Mouse (Mus musculus): Measurements from ENCODE around the gene Spcs2. TPM values are rescaled to one million over a fixed set of nuclear protein-coding genes. Genes with fewer than 3 reads are reported as not detected.

Gene Spcs2
- polyA plus RNA-seq (2015; fragmentation: Nextera tagmentation; extraction: Ambion mirVana): 331 and 344 TPM in 2 replicates

DNA sequence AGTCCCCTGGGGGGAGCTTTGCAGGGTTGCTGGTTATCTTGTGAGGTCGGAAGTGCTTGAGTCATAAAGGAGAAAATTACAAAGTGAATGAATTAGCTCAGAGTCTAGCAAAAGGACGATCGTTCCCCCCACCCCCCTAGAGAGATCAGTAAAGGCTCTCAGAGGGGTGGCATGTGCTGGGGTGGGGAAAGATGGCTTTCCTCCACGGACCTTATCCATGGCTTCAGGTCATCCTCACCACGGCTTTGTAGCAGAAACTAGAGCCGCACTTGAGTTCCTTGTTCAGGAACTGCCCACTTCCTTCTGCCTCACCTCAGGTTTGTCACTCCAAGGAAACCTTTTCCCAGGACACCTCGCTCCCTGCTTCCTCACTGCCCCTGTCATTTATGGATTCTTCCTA is at the start of gene Spcs2:
Gene Spcs2, minus strand, starts transcription at position 101 of the 400 bp plus-strand sequence.
- 43% methylated on average over 7 of the region's 7 CpGs for WGBS
- Histone ChIP-seq H3K27ac (no peak within 1 kb of the TSS), H3K9me3 (no peaks in the 10 kb centered on the region), H3K36me3 (no peaks in the 10 kb centered on the region), H3K4me2 (no peak within 1 kb of the TSS), H3K4me3 (no peak within 1 kb of the TSS), H3K27me3 (no peaks in the 10 kb centered on the region), H3K4me1 (replicated peaks) (peaks cover 5% of the 10 kb centered on the region; the same call in 1 of the 2 replicates), H3K9ac (no peak within 1 kb of the TSS)
- no peak for ATAC-seq (ENCODE audit: low FRiP score)

DNA sequence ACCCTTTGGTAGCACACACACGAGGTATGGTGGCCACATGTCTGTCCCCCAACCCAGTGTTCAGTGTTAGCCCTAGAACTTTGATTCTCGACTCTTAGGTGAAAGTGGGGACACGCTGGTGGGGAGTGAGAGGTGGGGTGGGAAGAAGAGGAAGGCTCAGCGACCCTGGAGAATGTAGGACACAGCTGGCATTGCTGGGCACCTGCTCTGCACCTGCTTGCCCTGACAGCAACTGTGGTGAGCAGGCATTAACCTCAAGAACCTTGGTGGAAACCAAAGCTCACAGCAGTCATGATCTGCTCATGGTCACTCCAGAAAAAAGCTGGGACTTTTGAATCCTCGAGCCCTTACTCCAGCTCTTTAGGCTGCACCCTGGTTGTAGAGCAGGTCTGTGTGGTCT is 47.8 kb upstream of the Spcs2 start:
- no peak for ATAC-seq (ENCODE audit: low FRiP score)
- Histone ChIP-seq H3K4me2 (no peak overlapping the region), H3K27me3 (peaks cover 6% of the 10 kb centered on the region; the same call in 1 of the 2 replicates), H3K36me3 (no peaks in the 10 kb centered on the region), H3K9ac (no peak overlapping the region), H3K4me3 (no peak overlapping the region), H3K4me1 (replicated peaks) (0 out of 2 replicates have a peak, but pooled peaks cover 5% of the 10 kb centered on the region), H3K9me3 (no peaks in the 10 kb centered on the region; the same call in 1 of the 2 replicates), H3K27ac (no peak overlapping the region)
- WGBS: 84% methylated on average over 5 of the region's 5 CpGs

DNA sequence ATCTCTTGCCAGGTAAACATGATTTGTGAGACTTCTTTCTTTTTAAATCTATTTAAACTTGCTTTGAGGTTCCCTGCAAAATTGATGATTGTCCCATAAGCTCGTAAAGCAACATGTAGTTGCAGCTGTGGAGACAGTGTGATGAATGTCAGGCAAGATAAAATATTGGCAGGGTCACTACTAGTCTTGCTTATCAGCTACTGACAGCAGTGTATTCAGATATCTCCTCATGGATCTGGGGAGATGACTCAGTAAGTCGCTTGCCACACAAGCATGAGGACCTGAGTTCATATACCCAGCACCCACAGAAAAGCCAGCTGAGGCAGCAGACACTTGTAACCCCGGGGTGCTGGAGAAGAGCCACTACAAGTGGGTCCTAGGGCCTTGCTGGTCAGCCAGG is 44.2 kb upstream of the Spcs2 start:
- WGBS: 87% methylated on average over 3 of the region's 3 CpGs
- Histone ChIP-seq H3K4me2 (no peak overlapping the region), H3K9ac (no peak overlapping the region), H3K4me3 (no peak overlapping the region), H3K36me3 (no peaks in the 10 kb centered on the region), H3K4me1 (replicated peaks) (no peaks in the 10 kb centered on the region), H3K27me3 (no peaks in the 10 kb centered on the region), H3K27ac (no peak overlapping the region), H3K9me3 (no peaks in the 10 kb centered on the region; the same call in 1 of the 2 replicates)
- no peak for ATAC-seq (ENCODE audit: low FRiP score)

DNA sequence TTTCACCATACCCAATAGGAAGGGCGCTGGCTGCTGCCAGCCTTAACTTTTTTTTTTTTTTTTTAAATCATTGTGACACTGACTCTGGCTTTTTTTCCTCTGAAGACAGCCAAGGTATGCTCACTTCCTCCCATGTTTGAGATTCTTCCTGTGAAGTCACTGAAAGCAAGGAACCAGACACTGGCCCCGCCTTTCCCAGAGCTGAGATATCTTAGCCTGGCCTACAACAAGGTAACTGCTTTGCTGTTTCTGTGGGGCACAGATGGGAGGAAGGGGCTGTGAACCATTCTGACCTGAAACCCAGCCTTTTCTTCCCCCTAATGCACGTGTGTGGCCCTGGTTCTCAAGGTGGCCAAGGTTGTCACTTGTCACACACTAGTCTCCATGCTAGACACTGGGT is 43.1 kb upstream of the Spcs2 start:
- ATAC-seq (ENCODE audit: low FRiP score): no peak
- no peaks in the 10 kb centered on the region for H3K36me3 ChIP-seq

DNA sequence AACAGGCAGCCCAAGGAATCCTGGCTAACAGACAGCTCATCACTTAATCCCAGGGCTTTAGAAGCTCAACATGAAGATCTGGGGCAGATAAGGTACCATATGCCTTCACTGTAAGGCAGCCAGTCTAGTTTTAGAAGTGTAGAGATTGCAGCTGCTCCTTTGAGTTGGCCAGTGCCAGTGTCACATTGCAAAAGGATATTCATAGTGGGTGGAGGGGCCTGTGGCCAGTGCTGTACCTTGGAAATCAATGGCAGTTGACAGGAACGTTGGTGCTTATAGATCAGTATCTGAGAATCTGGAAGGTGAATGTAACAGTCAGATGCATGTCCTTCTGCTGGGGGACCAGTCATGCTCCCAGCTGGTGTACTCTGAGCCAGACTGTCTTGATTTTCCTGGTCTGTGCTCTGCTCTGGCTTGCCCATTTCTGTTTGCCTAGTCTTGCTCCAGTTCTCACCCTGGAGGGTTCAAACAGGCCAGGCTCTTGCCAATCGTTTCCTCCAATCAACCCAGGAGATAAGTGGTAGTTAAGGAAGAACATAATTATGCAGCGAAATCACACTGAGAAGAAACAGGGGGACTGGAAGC is 41.3 kb upstream of the Spcs2 start:
- ATAC-seq (ENCODE audit: low FRiP score): no peak
- Histone ChIP-seq H3K27ac (no peak overlapping the region), H3K27me3 (no peaks in the 10 kb centered on the region), H3K9ac (no peak overlapping the region), H3K4me1 (replicated peaks) (no peaks in the 10 kb centered on the region), H3K4me3 (no peak overlapping the region), H3K36me3 (no peaks in the 10 kb centered on the region), H3K4me2 (no peak overlapping the region), H3K9me3 (no peaks in the 10 kb centered on the region)
- WGBS: 75% methylated on average over 3 of the region's 3 CpGs

More for the DNA sequence above, 43.1 kb upstream of the Spcs2 start:
- Histone ChIP-seq H3K4me1 (replicated peaks) (no peaks in the 10 kb centered on the region), H3K9ac (no peak overlapping the region), H3K27ac (no peak overlapping the region), H3K4me3 (no peak overlapping the region), H3K9me3 (no peaks in the 10 kb centered on the region; the same call in 1 of the 2 replicates), H3K4me2 (no peak overlapping the region), H3K27me3 (no peaks in the 10 kb centered on the region)
- WGBS: 86% methylated on average over 3 of the region's 3 CpGs

DNA sequence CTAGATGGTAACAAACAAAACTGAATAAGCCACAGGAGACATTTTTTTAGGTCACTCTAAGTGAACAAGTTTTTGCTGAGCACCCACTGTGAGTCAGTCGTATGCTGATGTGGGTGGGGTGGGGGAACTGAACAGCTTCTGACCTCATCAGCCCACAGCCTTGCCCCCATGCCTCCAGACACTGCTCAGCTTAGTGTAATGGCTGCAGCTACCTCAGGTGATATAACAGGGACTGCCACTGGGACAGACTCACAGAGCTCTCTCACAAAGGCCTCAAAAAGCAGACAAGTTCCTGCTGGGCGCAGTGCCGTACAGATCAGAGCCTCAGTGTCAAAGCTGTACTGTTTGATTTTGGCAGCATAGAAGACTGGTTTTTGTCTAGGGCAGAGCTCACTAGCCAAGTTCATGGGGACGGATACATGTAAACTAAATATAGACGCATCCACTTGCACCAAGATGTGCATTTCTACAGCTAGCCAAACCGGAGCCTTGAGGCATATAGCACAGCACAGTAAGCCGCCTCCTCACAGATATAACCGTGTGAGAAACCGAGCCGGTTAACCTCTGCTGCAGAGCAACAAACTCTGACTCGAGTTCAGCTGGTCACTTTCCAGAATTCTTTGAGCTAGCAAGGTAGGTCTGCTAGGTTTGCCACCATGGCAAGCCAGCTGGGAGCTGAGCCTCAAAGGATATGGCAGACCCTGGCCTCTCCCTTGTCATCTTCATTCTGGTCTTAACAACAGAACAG is 39.8 kb upstream of the Spcs2 start:
- Histone ChIP-seq H3K9me3 (no peaks in the 10 kb centered on the region), H3K4me1 (replicated peaks) (no peaks in the 10 kb centered on the region), H3K36me3 (no peaks in the 10 kb centered on the region), H3K9ac (no peak overlapping the region), H3K4me2 (no peak overlapping the region), H3K4me3 (no peak overlapping the region), H3K27me3 (no peaks in the 10 kb centered on the region), H3K27ac (no peak overlapping the region)
- 81% methylated on average over 11 of the region's 11 CpGs for WGBS
- ATAC-seq (ENCODE audit: low FRiP score): no peak

DNA sequence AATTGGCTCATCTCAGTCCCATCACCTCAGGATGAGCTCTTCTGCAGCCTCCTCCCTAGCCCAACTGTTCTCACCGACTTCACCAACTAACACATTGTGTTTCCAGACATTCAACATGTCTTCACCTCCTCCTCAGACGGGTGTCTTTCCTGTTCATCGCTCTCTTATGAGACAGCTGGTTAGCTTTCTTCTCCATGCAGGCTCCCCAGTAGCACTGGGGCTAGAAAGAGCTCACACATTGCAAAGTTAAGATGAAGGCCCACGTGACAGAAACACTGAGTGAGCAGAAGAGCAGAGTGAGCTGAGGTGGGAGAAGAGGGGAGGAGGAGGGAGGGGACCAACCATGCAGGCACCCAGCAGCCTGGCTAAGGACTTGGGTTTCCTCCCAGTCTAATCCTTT is 38.9 kb upstream of the Spcs2 start:
- Histone ChIP-seq H3K4me1 (replicated peaks) (no peaks in the 10 kb centered on the region), H3K4me2 (no peak overlapping the region), H3K9me3 (no peaks in the 10 kb centered on the region), H3K9ac (no peak overlapping the region), H3K4me3 (no peak overlapping the region), H3K36me3 (no peaks in the 10 kb centered on the region), H3K27ac (no peak overlapping the region), H3K27me3 (no peaks in the 10 kb centered on the region)
- WGBS: 68% methylated on average over 4 of the region's 4 CpGs
- ATAC-seq (ENCODE audit: low FRiP score): no peak

DNA sequence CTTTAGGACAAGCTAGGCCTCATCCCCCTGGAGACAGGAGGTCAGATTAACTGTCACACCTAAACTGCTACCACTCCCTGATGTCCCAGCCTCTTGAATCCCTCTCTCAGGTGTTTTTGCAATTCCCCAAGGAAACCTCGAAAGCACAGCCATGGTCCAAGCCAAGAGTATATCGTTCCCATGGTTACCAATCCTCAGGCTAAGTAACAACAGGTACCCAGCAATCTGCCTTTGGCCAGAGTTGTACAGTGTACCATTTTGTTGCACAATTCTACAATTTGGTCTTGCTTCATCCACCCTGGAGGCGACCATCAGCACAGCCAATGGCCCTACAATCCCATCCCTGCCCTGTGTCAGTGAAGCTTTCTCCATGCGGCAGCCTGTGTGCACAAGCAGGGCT is 33.6 kb upstream of the Spcs2 start:
- H3K9ac ChIP-seq: no peak overlapping the region
- no peak overlapping the region for H3K27ac ChIP-seq
- H3K9me3 ChIP-seq: no peaks in the 10 kb centered on the region
- no peak overlapping the region for H3K4me2 ChIP-seq
- no peak for ATAC-seq (ENCODE audit: low FRiP score)
- WGBS: 86% methylated on average over 4 of the region's 4 CpGs
- no peaks in the 10 kb centered on the region for H3K27me3 ChIP-seq
- no peak overlapping the region for H3K4me3 ChIP-seq
- no peaks in the 10 kb centered on the region for H3K36me3 ChIP-seq
- H3K4me1 ChIP-seq (replicated peaks): peaks cover 25% of the 10 kb centered on the region; the same call in 1 of the 2 replicates

DNA sequence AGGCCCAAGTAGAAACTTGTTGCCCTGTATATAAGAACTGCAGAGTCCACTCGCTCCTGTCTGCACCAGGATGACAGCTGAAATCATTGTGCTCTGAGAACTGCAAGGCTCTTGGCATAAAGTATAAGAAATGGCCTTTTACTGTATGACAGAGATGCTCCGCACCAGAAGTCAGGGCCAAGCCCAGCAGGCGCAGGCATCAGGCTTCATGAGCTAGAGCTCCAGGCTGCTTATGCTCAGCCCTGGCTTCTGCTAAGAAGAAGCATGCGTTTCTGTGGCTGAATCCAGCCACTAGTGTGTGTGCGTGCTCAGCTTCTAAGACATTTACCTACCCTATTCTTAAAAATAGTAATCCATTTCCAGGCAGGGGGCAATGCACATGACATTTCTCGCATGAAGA is 31.2 kb upstream of the Spcs2 start:
- Histone ChIP-seq H3K9me3 (no peaks in the 10 kb centered on the region), H3K27ac (0 out of 2 replicates have a peak overlapping the region, but pooled peaks have one; percentile 30), H3K4me3 (no peak overlapping the region), H3K9ac (no peak overlapping the region), H3K36me3 (no peaks in the 10 kb centered on the region), H3K4me1 (replicated peaks) (peaks cover 27% of the 10 kb centered on the region), H3K27me3 (no peaks in the 10 kb centered on the region), H3K4me2 (no peak overlapping the region)
- WGBS: 78% methylated on average over 6 of the region's 6 CpGs
- ATAC-seq (ENCODE audit: low FRiP score): no peak

DNA sequence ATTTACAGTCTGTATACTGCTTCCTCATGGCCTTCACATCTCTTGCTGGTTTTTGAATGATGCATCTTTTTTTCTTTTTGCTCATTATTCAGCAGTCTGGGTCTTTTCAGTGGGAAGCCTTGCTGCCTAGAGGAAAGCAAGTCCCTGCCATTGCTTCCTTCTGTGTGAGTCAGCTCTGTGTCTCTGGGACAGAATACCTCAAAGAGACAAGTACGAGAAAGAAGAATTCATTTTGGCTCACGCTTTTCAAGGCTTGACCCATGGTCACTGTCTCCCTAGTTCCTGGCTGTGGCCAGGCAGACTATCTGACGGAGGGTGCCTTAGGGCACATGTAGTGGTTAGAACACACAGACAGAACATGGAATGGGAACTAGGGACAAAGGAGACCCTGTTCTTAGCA is 30.7 kb upstream of the Spcs2 start:
- no peak for ATAC-seq (ENCODE audit: low FRiP score)
- 82% methylated on average over 3 of the region's 3 CpGs for WGBS
- Histone ChIP-seq H3K27ac (no peak overlapping the region), H3K27me3 (no peaks in the 10 kb centered on the region), H3K4me3 (no peak overlapping the region), H3K4me2 (no peak overlapping the region), H3K9me3 (no peaks in the 10 kb centered on the region), H3K36me3 (no peaks in the 10 kb centered on the region), H3K9ac (no peak overlapping the region), H3K4me1 (replicated peaks) (peaks cover 31% of the 10 kb centered on the region)

DNA sequence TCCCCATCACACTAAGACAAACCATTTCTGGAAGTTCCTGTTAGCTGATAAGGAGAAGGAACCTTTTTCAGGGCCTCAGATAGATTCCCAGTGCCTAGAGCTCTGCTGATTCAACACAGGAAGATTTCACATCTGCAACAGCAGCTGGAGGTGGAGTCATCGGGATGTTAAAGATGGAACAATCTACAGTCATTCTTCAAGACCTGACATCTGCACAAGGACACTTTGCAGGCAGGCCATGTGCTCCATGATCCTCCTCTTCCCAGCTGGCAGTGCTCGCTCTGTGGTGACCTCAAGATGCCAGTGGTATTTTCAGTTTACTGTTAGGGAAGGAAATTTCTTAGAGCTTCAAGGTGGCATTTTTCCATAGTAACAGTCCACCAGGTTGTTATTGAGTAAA is 29.1 kb upstream of the Spcs2 start:
- Histone ChIP-seq H3K9me3 (no peaks in the 10 kb centered on the region), H3K4me1 (replicated peaks) (peaks cover 31% of the 10 kb centered on the region)

DNA sequence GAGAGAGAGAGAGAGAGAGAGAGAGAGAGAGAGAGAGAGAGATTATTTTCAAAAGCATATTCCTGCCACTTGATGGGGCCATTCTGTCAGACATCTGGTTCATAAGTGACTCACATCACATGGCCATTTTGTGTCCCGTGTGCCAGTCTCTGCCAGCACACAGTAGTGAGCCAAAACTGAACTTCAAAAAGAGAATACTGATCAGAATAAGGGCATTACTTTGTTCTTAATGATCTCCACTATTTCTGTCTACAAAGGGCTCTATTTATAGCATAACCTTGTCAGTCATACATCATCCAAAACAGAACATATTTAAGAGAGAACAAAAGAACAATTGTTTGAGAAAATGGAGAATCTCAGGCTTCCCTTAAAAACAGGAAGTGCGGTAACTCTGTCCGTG is 28.2 kb upstream of the Spcs2 start:
- no peak for ATAC-seq (ENCODE audit: low FRiP score)
- Histone ChIP-seq H3K27me3 (no peaks in the 10 kb centered on the region), H3K4me3 (no peak overlapping the region), H3K9me3 (no peaks in the 10 kb centered on the region), H3K36me3 (no peaks in the 10 kb centered on the region), H3K4me1 (replicated peaks) (peaks cover 31% of the 10 kb centered on the region), H3K27ac (no peak overlapping the region), H3K9ac (no peak overlapping the region), H3K4me2 (no peak overlapping the region)
- WGBS: 79% methylated on average over 3 of the region's 3 CpGs

More for the DNA sequence above, 29.1 kb upstream of the Spcs2 start:
- WGBS: 85% methylated on average over 2 of the region's 2 CpGs
- Histone ChIP-seq H3K27ac (no peak overlapping the region), H3K36me3 (no peaks in the 10 kb centered on the region), H3K4me3 (no peak overlapping the region), H3K4me2 (no peak overlapping the region), H3K27me3 (no peaks in the 10 kb centered on the region), H3K9ac (no peak overlapping the region)
- no peak for ATAC-seq (ENCODE audit: low FRiP score)
